Mouse (Mus musculus): ENCODE measurements around the gene Gm6164.
"Not testable (repeated sequence)": the region's sequence is repeated elsewhere in the genome, so short reads cannot be mapped to it uniquely, and the experiment has no call there.

GRCm38 (mm10) chr7:20233728-20234127, 28.3 kb upstream of the Gm6164 start, which contains the start of gene Gm4498:
- TF ChIP-seq CTCF, POLR2A (IDR thresholded peaks at IDR 0.05; ENCODE audit: extremely low read depth, insufficient read depth, low read length): not testable (repeated sequence)

Data from cortical plate, adult 2 months (tissue).